Mouse (Mus musculus): ENCODE data around the gene Frmpd2. TPM values are rescaled to one million over a fixed set of nuclear protein-coding genes. Genes with fewer than 3 reads are reported as not detected.

Gene Frmpd2
- total and polyA plus RNA-seq, 3 experiments: not detected

DNA sequence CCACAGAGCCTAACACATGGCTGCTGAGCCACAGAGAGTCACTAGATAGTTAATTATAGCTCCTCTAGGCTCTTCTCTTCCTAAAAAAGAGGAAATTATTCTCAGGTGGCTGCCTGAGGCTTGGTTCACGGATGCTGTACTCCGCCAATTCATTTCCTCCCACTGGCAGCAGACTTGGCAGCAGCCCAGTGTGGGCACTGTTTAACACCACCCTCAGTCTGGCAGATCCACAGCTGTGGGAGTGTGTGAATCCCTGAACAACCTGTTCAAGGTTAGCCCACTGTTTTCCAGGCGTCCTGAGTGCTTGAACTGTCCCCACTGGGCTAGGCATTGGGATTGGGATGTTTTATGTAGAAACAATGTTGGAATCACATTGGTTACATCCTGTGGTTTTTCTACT lies 50.0 kb downstream of the Frmpd2 start:
- no peak overlapping the region for H3K9ac ChIP-seq (ENCODE audit: insufficient read depth, low read depth)
- H3K36me3 ChIP-seq (replicated peaks in 1 of 2; ENCODE audit: control insufficient read depth in 1 of 2, insufficient read depth in 1 of 2, low read length in 1 of 2): no peaks in the 10 kb centered on the region
- dilution Hi-C loops (cut with MboI; ENCODE audit: extremely low pct_ligation_motif_present, extremely low pct_unique_long_range_greater_than_20kb, low sequenced_read_pairs) (no loop called here), in situ Hi-C loops (cut with MboI; ENCODE audit: low pct_ligation_motif_present, low pct_unique_long_range_greater_than_20kb, low sequenced_read_pairs) (no loop called here)
- H3K4me1 ChIP-seq (ENCODE audit: control insufficient read depth in 1 of 2, insufficient read depth in 2 of 2): no peaks in the 10 kb centered on the region
- peaks cover 16% of the 10 kb centered on the region for H3K27me3 ChIP-seq (replicated peaks)
- H3K4me3 ChIP-seq (replicated peaks in 1 of 3; ENCODE audit: low read depth in 2 of 3, low read length in 2 of 3, poor library complexity in 1 of 3): no peak overlapping the region
- H3K9me3 ChIP-seq (replicated peaks; ENCODE audit: low read length): no peaks in the 10 kb centered on the region
- DNase-seq (ENCODE audit: extremely low read depth): no peak
- H3K27ac ChIP-seq (ENCODE audit: insufficient read depth, low read depth): no peak overlapping the region
- no peaks in the 10 kb centered on the region for H3K79me2 ChIP-seq (replicated peaks; ENCODE audit: control insufficient read depth, extremely low read depth, insufficient read depth, poor library complexity, severe bottlenecking)
- no peak for TF ChIP-seq MAFK (IDR thresholded peaks at IDR 0.05; ENCODE audit: insufficient replicate concordance, low read length)
- no peak for TF ChIP-seq CHD2 (IDR thresholded peaks at IDR 0.05; ENCODE audit: low read length)
- TF ChIP-seq NRF1 (IDR thresholded peaks at IDR 0.05; ENCODE audit: low read depth, low read length): no peak
- no peak for TF ChIP-seq POLR2AphosphoS2 (IDR thresholded peaks at IDR 0.05; ENCODE audit: low read depth, low read length)
- TF ChIP-seq RCOR1 (conservative IDR thresholded peaks at IDR 0.05; ENCODE audit: low read depth, low read length): no peak
- TF ChIP-seq ZC3H11A (IDR thresholded peaks at IDR 0.05; ENCODE audit: low read depth, low read length): no peak
- no peak for TF ChIP-seq PAX5 (IDR thresholded peaks at IDR 0.05; ENCODE audit: low read length)
- TF ChIP-seq GABPA (IDR thresholded peaks at IDR 0.05; ENCODE audit: insufficient replicate concordance, low read depth, low read length): no peak
- TF ChIP-seq E2F4 (IDR thresholded peaks at IDR 0.05; ENCODE audit: insufficient replicate concordance, low read depth, low read length): no peak
- TF ChIP-seq USF2 (conservative IDR thresholded peaks at IDR 0.05; ENCODE audit: low read depth, low read length): no peak
- no peak for TF ChIP-seq TCF12 (IDR thresholded peaks at IDR 0.05; ENCODE audit: low read depth, low read length)
- no peak overlapping the region for H3K4me2 ChIP-seq (ENCODE audit: insufficient read depth, low read depth, poor library complexity, severe bottlenecking)

DNA sequence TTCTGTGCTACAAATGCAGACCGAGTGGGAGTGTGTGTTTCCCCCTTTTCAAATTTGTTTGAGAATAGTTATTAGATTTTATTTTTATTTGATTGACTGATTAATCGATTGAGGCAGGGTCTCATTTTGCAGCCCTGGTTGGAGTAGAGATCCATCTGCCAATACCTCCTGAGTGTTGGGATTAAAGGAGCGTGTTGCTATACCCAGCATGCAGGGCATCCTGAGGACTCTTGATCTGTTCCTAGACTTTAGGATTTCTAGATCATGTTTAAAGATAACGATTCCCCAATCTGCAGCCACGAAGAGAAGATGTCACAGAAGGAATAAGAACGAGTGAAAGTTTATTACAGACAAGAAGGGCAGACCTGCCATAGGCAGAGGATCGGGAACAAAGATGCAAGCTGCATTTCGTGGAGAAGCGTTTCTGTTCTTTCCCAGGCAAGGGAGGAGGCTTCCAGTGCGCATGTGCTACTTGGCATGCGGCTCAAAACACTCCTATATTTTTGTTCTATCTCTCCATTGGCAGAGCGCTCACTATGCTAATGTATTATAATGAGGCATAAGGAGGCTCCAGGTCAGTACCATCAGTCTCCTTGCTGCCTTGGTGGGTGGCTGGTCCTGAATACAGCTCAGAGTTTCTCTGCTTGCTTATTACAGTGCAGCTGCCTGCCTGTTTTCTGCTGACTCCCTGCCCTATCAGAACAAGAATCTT lies 53.9 kb downstream of the Frmpd2 start:
- no peaks in the 10 kb centered on the region for H3K36me3 ChIP-seq (replicated peaks in 1 of 2; ENCODE audit: control insufficient read depth in 1 of 2, insufficient read depth in 1 of 2, low read length in 1 of 2)
- in situ Hi-C loops (cut with MboI; ENCODE audit: low pct_ligation_motif_present, low pct_unique_long_range_greater_than_20kb, low sequenced_read_pairs): no loop called here
- no peak overlapping the region for H3K9ac ChIP-seq (ENCODE audit: insufficient read depth, low read depth)
- no peak for TF ChIP-seq POLR2A (IDR thresholded peaks at IDR 0.05; ENCODE audit: low read depth, low read length)
- TF ChIP-seq ZKSCAN1 (IDR thresholded peaks at IDR 0.05; ENCODE audit: borderline replicate concordance, low read depth, low read length): no peak
- peak; percentile 32 for TF ChIP-seq NRF1 (IDR thresholded peaks at IDR 0.05; ENCODE audit: low read depth, low read length)
- no peak overlapping the region for H3K4me2 ChIP-seq (ENCODE audit: insufficient read depth, low read depth, poor library complexity, severe bottlenecking)
- H3K27me3 ChIP-seq (replicated peaks): peaks cover 26% of the 10 kb centered on the region
- H3K9me3 ChIP-seq (replicated peaks; ENCODE audit: low read length): no peaks in the 10 kb centered on the region
- H3K4me1 ChIP-seq (ENCODE audit: control insufficient read depth in 1 of 2, insufficient read depth in 2 of 2): no peaks in the 10 kb centered on the region
- H3K27ac ChIP-seq (ENCODE audit: insufficient read depth, low read depth): no peak overlapping the region
- no peak for DNase-seq (ENCODE audit: extremely low read depth)
- H3K4me3 ChIP-seq (replicated peaks in 1 of 3; ENCODE audit: low read depth in 2 of 3, low read length in 2 of 3, poor library complexity in 1 of 3): no peak overlapping the region
- no peaks in the 10 kb centered on the region for H3K79me2 ChIP-seq (replicated peaks; ENCODE audit: control insufficient read depth, extremely low read depth, insufficient read depth, poor library complexity, severe bottlenecking)
- dilution Hi-C loops (cut with MboI; ENCODE audit: extremely low pct_ligation_motif_present, extremely low pct_unique_long_range_greater_than_20kb, low sequenced_read_pairs): no loop called here

DNA sequence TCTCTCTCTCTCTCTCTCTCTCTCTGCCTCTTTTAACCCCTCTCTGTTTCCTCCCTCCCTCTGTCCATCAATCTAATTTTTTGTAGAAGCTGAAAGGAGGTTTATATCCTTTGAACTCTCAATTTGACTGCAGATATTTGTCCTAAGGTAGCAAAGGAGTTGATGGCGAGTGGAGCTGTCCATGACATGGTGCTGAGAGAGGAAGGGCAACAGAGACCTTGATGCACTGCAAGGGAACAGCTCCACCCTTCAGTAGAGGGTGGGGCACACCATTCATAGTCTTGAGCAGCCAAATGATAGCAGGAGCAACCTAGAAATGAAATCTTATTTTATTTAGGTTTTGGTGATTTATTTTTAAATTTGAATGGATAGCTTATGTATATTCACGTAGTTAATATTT lies 55.1 kb downstream of the Frmpd2 start:
- H3K27ac ChIP-seq (ENCODE audit: insufficient read depth, low read depth): no peak overlapping the region
- no peaks in the 10 kb centered on the region for H3K79me2 ChIP-seq (replicated peaks; ENCODE audit: control insufficient read depth, extremely low read depth, insufficient read depth, poor library complexity, severe bottlenecking)
- no peak overlapping the region for H3K4me2 ChIP-seq (ENCODE audit: insufficient read depth, low read depth, poor library complexity, severe bottlenecking)
- H3K4me3 ChIP-seq (replicated peaks in 1 of 3; ENCODE audit: low read depth in 2 of 3, low read length in 2 of 3, poor library complexity in 1 of 3): no peak overlapping the region
- peak; percentile 6 for DNase-seq (ENCODE audit: extremely low read depth)
- in situ Hi-C loops (cut with MboI; ENCODE audit: low pct_ligation_motif_present, low pct_unique_long_range_greater_than_20kb, low sequenced_read_pairs): no loop called here
- H3K9me3 ChIP-seq (replicated peaks; ENCODE audit: low read length): no peaks in the 10 kb centered on the region
- H3K4me1 ChIP-seq (ENCODE audit: control insufficient read depth in 1 of 2, insufficient read depth in 2 of 2): no peaks in the 10 kb centered on the region
- no peak overlapping the region for H3K9ac ChIP-seq (ENCODE audit: insufficient read depth, low read depth)
- no peaks in the 10 kb centered on the region for H3K36me3 ChIP-seq (replicated peaks in 1 of 2; ENCODE audit: control insufficient read depth in 1 of 2, insufficient read depth in 1 of 2, low read length in 1 of 2)
- peaks cover 22% of the 10 kb centered on the region for H3K27me3 ChIP-seq (replicated peaks)
- dilution Hi-C loops (cut with MboI; ENCODE audit: extremely low pct_ligation_motif_present, extremely low pct_unique_long_range_greater_than_20kb, low sequenced_read_pairs): no loop called here
- no peak for TF ChIP-seq NRF1 (IDR thresholded peaks at IDR 0.05; ENCODE audit: low read depth, low read length)
- no peak for TF ChIP-seq ZMIZ1 (IDR thresholded peaks at IDR 0.05; ENCODE audit: low read depth, low read length)
- no peak for TF ChIP-seq IRF4 (IDR thresholded peaks at IDR 0.05; ENCODE audit: low read depth, low read length)
- no peak for TF ChIP-seq SIN3A (IDR thresholded peaks at IDR 0.05; ENCODE audit: low read length)
- no peak for TF ChIP-seq ZNF384 (IDR thresholded peaks at IDR 0.05; ENCODE audit: low read depth, low read length)
- TF ChIP-seq JUND (conservative IDR thresholded peaks at IDR 0.05; ENCODE audit: low read depth, low read length): no peak
- TF ChIP-seq CHD2 (IDR thresholded peaks at IDR 0.05; ENCODE audit: low read length): no peak
- TF ChIP-seq HCFC1 (IDR thresholded peaks at IDR 0.05; ENCODE audit: low read depth, low read length): no peak
- no peak for TF ChIP-seq TCF12 (IDR thresholded peaks at IDR 0.05; ENCODE audit: low read depth, low read length)
- TF ChIP-seq MAX (IDR thresholded peaks at IDR 0.05; ENCODE audit: low read length): no peak
- TF ChIP-seq BHLHE40 (IDR thresholded peaks at IDR 0.05; ENCODE audit: low read depth, low read length): no peak
- TF ChIP-seq CHD1 (IDR thresholded peaks at IDR 0.05; ENCODE audit: low read depth, low read length): no peak
- no peak for TF ChIP-seq ZC3H11A (IDR thresholded peaks at IDR 0.05; ENCODE audit: low read depth, low read length)
- TF ChIP-seq TBP (conservative IDR thresholded peaks at IDR 0.05; ENCODE audit: low read depth, low read length): no peak
- TF ChIP-seq MEF2A (IDR thresholded peaks at IDR 0.05; ENCODE audit: borderline replicate concordance, low read depth, low read length): no peak
- no peak for TF ChIP-seq ZKSCAN1 (IDR thresholded peaks at IDR 0.05; ENCODE audit: borderline replicate concordance, low read depth, low read length)
- no peak for TF ChIP-seq KAT2A (IDR thresholded peaks at IDR 0.05; ENCODE audit: insufficient replicate concordance, low read length)

Data from CH12.LX (cell line).